Mouse (Mus musculus) stomach, postnatal 0 days (tissue): ENCODE measurements at regions not wholly inside any gene's neighbourhood (a gene's known extent, or its start where the extent isn't known, plus 50 kb on each side); places are given as distances from the start of the nearest gene placed in this dataset.

Experiments used
- ATAC-seq: fragments of 200-750 bp; cut with Nextera tagmentation; 2 replicates; pipeline ENCODE4 v1.8.0; 2017; ENCODE audit not compliant: low FRiP score, low TSS enrichment
- DNase-seq: peaks from one replicate; pipeline ENCODE4 v3.0.0-alpha.2; 2016; ENCODE audit warnings: low spot score
- H3K27ac ChIP-seq: fragments of 300-500 bp; sonication (generic); replicated peaks from 2 replicates; pipeline ENCODE4 v1.5.1; 2014; ENCODE audit warnings: mild to moderate bottlenecking, control low read depth
- H3K27me3 ChIP-seq: fragments of 300-500 bp; sonication (generic); 2 replicates; pipeline ENCODE4 v1.6.1; 2014; ENCODE audit warnings: low read length; ENCODE audit not compliant: control insufficient read depth, insufficient read depth
- H3K36me3 ChIP-seq: fragments of 300-500 bp; sonication (generic); 2 replicates; pipeline ENCODE4 v1.6.1; 2014; ENCODE audit warnings: low read length, mixed read lengths; ENCODE audit not compliant: control insufficient read depth, insufficient read depth
- H3K4me1 ChIP-seq: fragments of 300-500 bp; sonication (generic); replicated peaks from 2 replicates; pipeline ENCODE4 v1.6.1; 2014; ENCODE audit warnings: antibody characterized with exemption; ENCODE audit not compliant: control insufficient read depth, insufficient read depth
- H3K4me2 ChIP-seq: fragments of 300-500 bp; sonication (generic); replicated peaks from 2 replicates; pipeline ENCODE4 v1.6.1; 2014; ENCODE audit warnings: low read depth, mild to moderate bottlenecking, control low read depth, moderate library complexity
- H3K4me3 ChIP-seq: fragments of 300-500 bp; sonication (generic); 2 replicates; pipeline ENCODE4 v1.5.1; 2014; ENCODE audit warnings: low read depth, low read length, control low read depth
- H3K9ac ChIP-seq: fragments of 300-500 bp; sonication (generic); 2 replicates; pipeline ENCODE4 v1.6.1; 2014; ENCODE audit warnings: mild to moderate bottlenecking, low read length, control low read depth, mixed read lengths
- H3K9me3 ChIP-seq: fragments of 300-500 bp; sonication (generic); 2 replicates; pipeline ENCODE4 v1.6.1; 2016; ENCODE audit warnings: low read length; ENCODE audit not compliant: control insufficient read depth
- CTCF ChIP-seq: IDR thresholded peaks from 2 replicates; pipeline ENCODE4 v1.5.1; 2016; ENCODE audit warnings: antibody characterized with exemption, low read depth, mild to moderate bottlenecking, moderate library complexity
- EP300 ChIP-seq: optimal IDR thresholded peaks from 2 replicates; pipeline ENCODE3; 2016; ENCODE audit warnings: antibody characterized with exemption
- WGBS: fragments of 180-500 bp; shearing (Covaris S2); extraction: QIAGEN DNeasy Blood & Tissue Kit; methylation state at CpG from one replicate; pipeline ENCODE4 v1.1.7; 2014; 5-methylcytosine and 5-hydroxymethylcytosine counted together

- Histone ChIP-seq H3K4me1 (no peaks in the 10 kb centered on the region), H3K27me3 (no peaks in the 10 kb centered on the region), H3K9ac (no peak overlapping the region), H3K27ac (no peak overlapping the region), H3K9me3 (no peaks in the 10 kb centered on the region), H3K36me3 (no peaks in the 10 kb centered on the region), H3K4me3 (no peak overlapping the region), H3K4me2 (no peak overlapping the region)
- ATAC-seq, result no peak
- TF ChIP-seq EP300, result no peak
- TF ChIP-seq CTCF, result no peak
- 86% methylated on average over 5 of the region's 5 CpGs for WGBS
- no peak for DNase-seq
Observed at GRCm38 (mm10) chr10:118081636-118082166, 59.9 kb upstream of the Mdm1 start.

- ATAC-seq, result no peak
- WGBS, result 87% methylated on average over 11 of the region's 13 CpGs
Observed at GRCm38 (mm10) chr10:118083035-118083720, 58.4 kb upstream of the Mdm1 start.

GRCm38 (mm10) chr10:118083721-118084075, 57.9 kb upstream of the Mdm1 start:
- H3K27me3 ChIP-seq, result no peaks in the 10 kb centered on the region
- H3K4me2 ChIP-seq, result no peak overlapping the region
- no peak overlapping the region for H3K4me3 ChIP-seq
- no peaks in the 10 kb centered on the region for H3K36me3 ChIP-seq
- no peak for TF ChIP-seq CTCF
- TF ChIP-seq EP300, result no peak
- no peaks in the 10 kb centered on the region for H3K9me3 ChIP-seq
- ATAC-seq (no peak), DNase-seq (no peak)
- no peak overlapping the region for H3K27ac ChIP-seq
- H3K9ac ChIP-seq, result no peak overlapping the region
- 87% methylated on average over 8 of the region's 8 CpGs for WGBS
- H3K4me1 ChIP-seq, result no peaks in the 10 kb centered on the region

More at GRCm38 (mm10) chr10:118083035-118083720, 58.4 kb upstream of the Mdm1 start:
- Histone ChIP-seq H3K27ac (no peak overlapping the region), H3K36me3 (no peaks in the 10 kb centered on the region), H3K9me3 (no peaks in the 10 kb centered on the region), H3K4me3 (no peak overlapping the region), H3K4me1 (no peaks in the 10 kb centered on the region), H3K9ac (no peak overlapping the region), H3K4me2 (no peak overlapping the region), H3K27me3 (no peaks in the 10 kb centered on the region)
- TF ChIP-seq CTCF (no peak), EP300 (no peak)
- DNase-seq, result no peak

GRCm38 (mm10) chr10:118085046-118085983, 56.3 kb upstream of the Mdm1 start:
- H3K27ac ChIP-seq, result no peak overlapping the region
- no peak for DNase-seq
- no peak overlapping the region for H3K9ac ChIP-seq
- no peak for ATAC-seq
- H3K27me3 ChIP-seq, result no peaks in the 10 kb centered on the region
- 89% methylated on average over 16 of the region's 16 CpGs for WGBS
- H3K4me3 ChIP-seq, result no peak overlapping the region
- no peak overlapping the region for H3K4me2 ChIP-seq
- TF ChIP-seq CTCF (no peak), EP300 (no peak)
- no peaks in the 10 kb centered on the region for H3K9me3 ChIP-seq
- H3K36me3 ChIP-seq, result no peaks in the 10 kb centered on the region
- H3K4me1 ChIP-seq, result no peaks in the 10 kb centered on the region

- Histone ChIP-seq H3K36me3 (no peaks in the 10 kb centered on the region), H3K4me3 (no peak overlapping the region), H3K27me3 (no peaks in the 10 kb centered on the region), H3K4me1 (no peaks in the 10 kb centered on the region), H3K9ac (no peak overlapping the region), H3K9me3 (no peaks in the 10 kb centered on the region), H3K4me2 (peak overlapping the region; percentile 19; the same call in 1 of the 2 replicates), H3K27ac (no peak overlapping the region)
- DNase-seq (no peak), ATAC-seq (no peak)
- TF ChIP-seq EP300, result no peak
- no peak for TF ChIP-seq CTCF
- 17% methylated on average over 12 of the region's 12 CpGs for WGBS
Observed at GRCm38 (mm10) chr10:118087570-118088340, 53.9 kb upstream of the Mdm1 start.
